Mouse (Mus musculus): ENCODE measurements around the gene Cacna1f. TPM values are rescaled to one million over a fixed set of nuclear protein-coding genes. Genes with fewer than 3 reads are reported as not detected.

Cacna1f gene
- polyA plus RNA-seq, 1 experiment from 2014 or later: 0.13 TPM

DNA sequence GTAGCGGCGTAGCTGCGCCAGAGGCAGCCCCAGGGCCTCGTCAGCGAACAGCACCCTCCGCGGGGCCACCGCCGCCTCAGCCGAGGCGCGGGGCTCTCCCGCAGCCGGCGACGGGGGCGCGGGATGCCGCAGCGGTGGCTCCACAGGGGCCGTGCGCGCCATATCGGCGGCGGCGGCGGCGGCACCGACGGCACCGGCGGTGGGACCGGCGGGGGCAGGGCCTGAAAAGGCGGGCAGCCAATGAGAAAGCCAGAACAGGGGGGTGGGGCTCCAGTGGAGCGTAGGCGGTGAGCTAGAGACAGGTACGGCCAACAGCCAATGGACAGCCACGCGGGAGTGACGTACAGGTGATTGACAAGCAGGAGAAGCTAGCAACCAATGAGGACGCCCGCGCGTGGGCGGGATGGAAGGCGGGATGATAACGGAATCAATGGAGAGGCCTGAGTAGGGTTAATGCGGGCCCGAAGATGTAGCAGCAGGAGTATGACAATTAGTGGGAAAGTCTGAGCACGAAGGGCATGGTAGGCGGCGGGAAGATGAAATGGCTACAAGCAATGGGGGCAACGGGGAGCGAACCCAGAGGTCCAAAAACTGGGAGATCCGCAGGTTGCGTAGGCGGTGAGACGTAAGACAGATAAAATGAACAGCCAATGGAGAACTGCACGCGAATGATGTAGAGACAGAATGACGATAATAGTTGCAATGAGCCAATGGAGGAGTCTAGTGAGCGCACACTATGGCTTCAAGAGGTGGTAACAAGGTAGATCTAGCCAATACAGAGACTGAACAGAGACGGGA lies 32.6 kb upstream of the Cacna1f start, which contains the start of gene Ppp1r3f:
Ppp1r3f (minus strand) TSS at position 197 of the 798 bp plus-strand sequence.
- peaks cover 9% of the 10 kb centered on the region for H3K4me1 ChIP-seq (ENCODE audit: control insufficient read depth, insufficient read depth, low read length)
- peak within 1 kb of the TSS; percentile 45 for H3K4me3 ChIP-seq (ENCODE audit: low read depth, low read length)
- no peaks in the 10 kb centered on the region for H3K9me3 ChIP-seq (ENCODE audit: control insufficient read depth, low read depth, low read length)
- H3K4me2 ChIP-seq (replicated peaks; ENCODE audit: low read depth, low read length): peak within 1 kb of the TSS; percentile 51
- WGBS: 18% methylated on average over 49 of the region's 65 CpGs
- peak within 1 kb of the TSS; percentile 71; the same call in 1 of the 2 replicates for H3K27ac ChIP-seq (ENCODE audit: low read length)
- no peaks in the 10 kb centered on the region for H3K27me3 ChIP-seq (ENCODE audit: control insufficient read depth, insufficient read depth, low read length)
- no peaks in the 10 kb centered on the region for H3K36me3 ChIP-seq (ENCODE audit: control insufficient read depth, insufficient read depth, low read length)
- H3K9ac ChIP-seq (replicated peaks; ENCODE audit: low read depth, low read length): peak within 1 kb of the TSS; percentile 46
- ATAC-seq (ENCODE audit: insufficient number of reproducible peaks, insufficient read depth, low FRiP score, low read depth): peak; percentile 98

DNA sequence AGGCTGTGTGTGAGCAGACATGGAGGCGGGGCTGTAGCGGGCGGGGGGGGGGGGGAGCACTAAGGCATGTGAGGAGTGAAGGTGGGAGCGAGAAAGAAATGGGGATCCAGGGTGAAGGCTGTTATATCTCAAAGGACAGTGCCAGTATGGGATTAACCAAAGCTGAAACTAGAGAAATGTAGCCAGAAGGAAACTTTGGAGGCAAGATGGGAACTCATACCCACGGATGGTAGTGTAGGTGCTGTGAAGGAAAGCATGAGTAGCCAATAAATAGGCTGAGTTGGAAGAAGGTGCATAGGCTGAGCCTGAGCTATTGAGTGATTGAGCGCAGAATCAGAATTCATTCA lies 32.0 kb upstream of the Cacna1f start:
- no peak overlapping the region; the same call in 1 of the 2 replicates for H3K9ac ChIP-seq (replicated peaks; ENCODE audit: low read depth, low read length)

DNA sequence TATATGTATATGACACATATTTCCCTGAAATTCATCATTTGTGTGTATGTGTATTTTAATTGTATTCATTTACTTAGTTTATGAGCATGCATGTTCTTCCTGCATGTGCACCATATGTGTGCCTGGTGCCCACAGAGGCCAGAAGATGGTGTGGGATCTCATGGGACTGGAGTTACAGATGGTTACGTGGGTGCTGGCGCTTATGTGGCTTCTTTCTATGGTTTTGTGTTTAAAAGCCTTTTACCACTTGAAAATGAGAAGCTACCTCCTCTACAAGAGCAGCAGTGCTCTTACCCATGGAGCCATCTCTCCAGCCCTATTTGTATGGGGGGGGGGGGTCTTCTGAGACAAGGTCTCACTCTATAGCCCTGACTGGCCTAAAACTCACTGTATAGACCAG lies 25.7 kb upstream of the Cacna1f start:
- no peak overlapping the region for H3K4me3 ChIP-seq (ENCODE audit: low read depth, low read length)
- H3K9ac ChIP-seq (replicated peaks; ENCODE audit: low read depth, low read length): no peak overlapping the region
- H3K27me3 ChIP-seq (ENCODE audit: control insufficient read depth, insufficient read depth, low read length): no peaks in the 10 kb centered on the region
- no peaks in the 10 kb centered on the region for H3K4me1 ChIP-seq (ENCODE audit: control insufficient read depth, insufficient read depth, low read length)
- H3K27ac ChIP-seq (ENCODE audit: low read length): no peak overlapping the region
- whole genome bisulfite sequencing: 87% methylated on average over 2 of the region's 2 CpGs
- no peak overlapping the region for H3K4me2 ChIP-seq (replicated peaks; ENCODE audit: low read depth, low read length)
- H3K9me3 ChIP-seq (ENCODE audit: control insufficient read depth, low read depth, low read length): no peaks in the 10 kb centered on the region
- H3K36me3 ChIP-seq (ENCODE audit: control insufficient read depth, insufficient read depth, low read length): no peaks in the 10 kb centered on the region
- ATAC-seq (ENCODE audit: insufficient number of reproducible peaks, insufficient read depth, low FRiP score, low read depth): no peak

More for the DNA sequence above, 32.0 kb upstream of the Cacna1f start:
- WGBS: 23% methylated on average over 5 of the region's 6 CpGs
- peak overlapping the region; percentile 40 for H3K4me2 ChIP-seq (replicated peaks; ENCODE audit: low read depth, low read length)
- no peak for ATAC-seq (ENCODE audit: insufficient number of reproducible peaks, insufficient read depth, low FRiP score, low read depth)
- H3K9me3 ChIP-seq (ENCODE audit: control insufficient read depth, low read depth, low read length): no peaks in the 10 kb centered on the region
- no peaks in the 10 kb centered on the region for H3K36me3 ChIP-seq (ENCODE audit: control insufficient read depth, insufficient read depth, low read length)
- H3K27me3 ChIP-seq (ENCODE audit: control insufficient read depth, insufficient read depth, low read length): no peaks in the 10 kb centered on the region
- H3K27ac ChIP-seq (ENCODE audit: low read length): no peak overlapping the region
- H3K4me3 ChIP-seq (ENCODE audit: low read depth, low read length): peak overlapping the region; percentile 45
- H3K4me1 ChIP-seq (ENCODE audit: control insufficient read depth, insufficient read depth, low read length): peaks cover 9% of the 10 kb centered on the region

DNA sequence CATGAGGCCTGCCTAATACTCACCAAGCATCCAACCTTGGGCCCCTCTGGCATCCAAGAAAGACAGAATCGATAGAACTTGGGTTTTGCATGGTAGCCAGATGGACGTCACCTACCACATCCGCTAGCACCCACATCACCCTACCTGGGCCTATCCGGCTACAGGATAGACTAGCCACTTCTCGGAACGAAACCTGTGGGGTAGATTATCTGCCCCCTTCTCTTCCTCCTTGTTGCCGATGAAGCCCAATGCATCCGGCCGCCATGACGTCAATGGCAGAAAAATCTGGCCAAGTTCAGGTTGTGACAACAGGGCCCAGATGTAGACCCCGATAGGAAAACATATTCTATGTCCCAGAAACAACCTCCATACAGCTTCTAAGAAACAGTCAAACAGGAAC lies 23.0 kb upstream of the Cacna1f start:
- no peak for ATAC-seq (ENCODE audit: insufficient number of reproducible peaks, insufficient read depth, low FRiP score, low read depth)
- no peak overlapping the region for H3K9ac ChIP-seq (replicated peaks; ENCODE audit: low read depth, low read length)
- H3K27me3 ChIP-seq (ENCODE audit: control insufficient read depth, insufficient read depth, low read length): no peaks in the 10 kb centered on the region
- H3K4me1 ChIP-seq (ENCODE audit: control insufficient read depth, insufficient read depth, low read length): no peaks in the 10 kb centered on the region
- no peak overlapping the region for H3K4me2 ChIP-seq (replicated peaks; ENCODE audit: low read depth, low read length)
- H3K36me3 ChIP-seq (ENCODE audit: control insufficient read depth, insufficient read depth, low read length): no peaks in the 10 kb centered on the region
- no peak overlapping the region for H3K4me3 ChIP-seq (ENCODE audit: low read depth, low read length)
- H3K27ac ChIP-seq (ENCODE audit: low read length): no peak overlapping the region
- 95% methylated on average over 11 of the region's 11 CpGs for WGBS
- no peaks in the 10 kb centered on the region for H3K9me3 ChIP-seq (ENCODE audit: control insufficient read depth, low read depth, low read length)

DNA sequence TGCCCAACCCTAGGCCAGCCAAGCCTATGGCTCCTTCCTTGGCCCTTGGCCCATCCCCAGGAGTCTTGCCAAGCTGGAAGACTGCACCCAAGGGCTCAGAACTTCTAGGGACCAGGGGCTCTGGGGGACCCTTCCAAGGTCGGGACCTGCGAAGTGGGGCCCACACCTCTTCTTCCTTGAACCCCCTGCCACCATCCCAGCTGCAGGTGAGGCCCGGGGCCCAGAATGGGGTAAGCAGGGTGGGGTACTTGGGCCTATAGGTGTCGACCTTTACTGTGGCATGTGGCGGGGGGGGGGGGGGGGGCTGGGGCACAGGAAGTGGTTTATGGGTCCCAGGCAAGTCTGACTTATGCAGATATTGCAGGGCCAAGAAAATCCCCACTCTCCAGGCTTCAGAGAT lies 20.5 kb upstream of the Cacna1f start:
- H3K4me1 ChIP-seq (ENCODE audit: control insufficient read depth, insufficient read depth, low read length): no peaks in the 10 kb centered on the region
- 87% methylated on average over 4 of the region's 5 CpGs for WGBS
- H3K27ac ChIP-seq (ENCODE audit: low read length): no peak overlapping the region
- H3K27me3 ChIP-seq (ENCODE audit: control insufficient read depth, insufficient read depth, low read length): no peaks in the 10 kb centered on the region
- no peak overlapping the region for H3K4me2 ChIP-seq (replicated peaks; ENCODE audit: low read depth, low read length)
- H3K36me3 ChIP-seq (ENCODE audit: control insufficient read depth, insufficient read depth, low read length): no peaks in the 10 kb centered on the region
- H3K9ac ChIP-seq (replicated peaks; ENCODE audit: low read depth, low read length): no peak overlapping the region
- H3K9me3 ChIP-seq (ENCODE audit: control insufficient read depth, low read depth, low read length): no peaks in the 10 kb centered on the region
- H3K4me3 ChIP-seq (ENCODE audit: low read depth, low read length): no peak overlapping the region
- ATAC-seq (ENCODE audit: insufficient number of reproducible peaks, insufficient read depth, low FRiP score, low read depth): no peak

DNA sequence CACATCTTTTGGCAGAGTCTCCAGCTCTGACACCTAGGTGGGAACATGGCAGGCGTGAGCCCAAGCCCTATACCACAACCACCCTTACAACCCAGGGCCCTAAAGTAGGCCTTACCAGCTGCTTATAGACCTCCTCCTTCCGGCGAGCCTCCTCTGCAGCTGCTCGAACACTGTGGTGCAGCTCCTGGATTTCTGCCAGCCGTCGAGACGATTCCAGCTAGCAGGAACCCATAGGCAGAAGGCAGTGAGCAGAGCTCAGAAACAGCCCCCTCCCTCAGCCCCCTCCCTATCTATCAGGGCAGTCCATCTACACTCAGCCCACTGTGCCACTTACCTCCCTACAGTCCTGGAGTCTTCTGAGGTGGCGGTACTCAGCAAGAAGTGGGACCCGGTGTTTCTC lies 11.5 kb upstream of the Cacna1f start:
- Histone ChIP-seq H3K4me1 (ENCODE audit: control insufficient read depth, insufficient read depth, low read length) (no peaks in the 10 kb centered on the region), H3K36me3 (ENCODE audit: control insufficient read depth, insufficient read depth, low read length) (peaks cover 3% of the 10 kb centered on the region; the same call in 1 of the 2 replicates), H3K9me3 (ENCODE audit: control insufficient read depth, low read depth, low read length) (no peaks in the 10 kb centered on the region), H3K4me2 (replicated peaks; ENCODE audit: low read depth, low read length) (no peak overlapping the region), H3K4me3 (ENCODE audit: low read depth, low read length) (no peak overlapping the region), H3K27ac (ENCODE audit: low read length) (no peak overlapping the region), H3K9ac (replicated peaks; ENCODE audit: low read depth, low read length) (no peak overlapping the region), H3K27me3 (ENCODE audit: control insufficient read depth, insufficient read depth, low read length) (no peaks in the 10 kb centered on the region)
- ATAC-seq (ENCODE audit: insufficient number of reproducible peaks, insufficient read depth, low FRiP score, low read depth): no peak
- WGBS: 85% methylated on average over 9 of the region's 9 CpGs

DNA sequence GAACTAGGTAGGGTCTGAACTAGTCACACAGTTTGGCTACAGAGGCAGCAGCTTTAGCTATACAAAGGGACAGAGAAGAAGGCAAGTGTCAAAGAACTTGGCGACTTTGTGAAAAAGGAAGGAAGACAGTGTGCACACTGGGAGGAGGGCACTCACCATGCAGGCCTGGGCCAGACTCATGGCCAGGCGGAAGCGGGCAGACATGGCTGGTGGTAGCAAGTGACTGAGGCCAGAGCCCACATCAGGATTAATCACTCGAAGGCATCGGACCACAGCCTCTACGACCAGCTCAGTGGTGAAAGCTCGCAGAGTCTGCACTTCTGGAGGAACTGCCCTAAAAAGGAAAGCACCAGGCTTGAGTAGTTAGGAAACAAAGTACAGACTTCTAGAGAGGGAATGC lies 2.9 kb upstream of the Cacna1f start:
- no peak overlapping the region for H3K4me3 ChIP-seq (ENCODE audit: low read depth, low read length)
- H3K27ac ChIP-seq (ENCODE audit: low read length): no peak overlapping the region
- no peaks in the 10 kb centered on the region for H3K9me3 ChIP-seq (ENCODE audit: control insufficient read depth, low read depth, low read length)
- 84% methylated on average over 7 of the region's 7 CpGs for WGBS
- peaks cover 1% of the 10 kb centered on the region; the same call in 1 of the 2 replicates for H3K36me3 ChIP-seq (ENCODE audit: control insufficient read depth, insufficient read depth, low read length)
- H3K4me1 ChIP-seq (ENCODE audit: control insufficient read depth, insufficient read depth, low read length): no peaks in the 10 kb centered on the region
- no peaks in the 10 kb centered on the region for H3K27me3 ChIP-seq (ENCODE audit: control insufficient read depth, insufficient read depth, low read length)
- H3K4me2 ChIP-seq (replicated peaks; ENCODE audit: low read depth, low read length): peak overlapping the region; percentile 47
- no peak for ATAC-seq (ENCODE audit: insufficient number of reproducible peaks, insufficient read depth, low FRiP score, low read depth)
- no peak overlapping the region for H3K9ac ChIP-seq (replicated peaks; ENCODE audit: low read depth, low read length)

DNA sequence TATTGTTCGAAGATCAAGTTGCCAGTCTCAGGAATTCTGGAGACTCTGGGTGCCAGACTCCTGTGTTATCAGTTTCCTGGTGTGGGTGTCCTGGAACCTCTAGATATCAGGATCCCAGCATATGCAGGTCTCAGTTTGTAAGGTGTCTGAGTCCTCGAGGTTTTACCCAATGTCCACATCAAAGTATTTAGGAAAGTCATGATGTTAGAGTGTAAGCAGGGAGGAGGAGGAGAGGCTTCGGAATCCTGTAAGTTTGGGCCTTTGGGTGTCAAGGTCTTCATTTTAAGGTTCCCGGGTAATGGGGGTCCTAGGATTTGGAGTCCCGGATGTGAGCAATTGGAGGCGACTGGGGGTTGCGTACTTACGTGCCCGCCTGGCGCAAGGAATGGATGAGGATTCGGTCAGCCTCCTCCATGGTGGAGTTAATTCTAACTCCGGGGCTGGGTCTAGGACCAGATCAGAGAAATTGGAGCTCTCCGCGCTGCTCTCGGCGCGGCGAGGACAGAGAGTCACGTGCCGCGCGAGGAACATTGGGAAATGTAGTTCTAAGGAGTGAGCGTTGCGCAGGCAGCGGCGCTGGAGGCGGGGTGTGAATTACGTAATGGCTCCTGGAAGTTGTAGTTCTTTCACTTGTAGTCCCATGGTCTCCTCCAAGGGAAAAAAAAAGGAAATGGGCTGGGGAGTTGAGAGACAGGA lies 1.9 kb upstream of the Cacna1f start, which contains the start of gene Ccdc22:
Ccdc22 (minus strand) TSS at position 639 of the 696 bp plus-strand sequence.
- WGBS: 21% methylated on average over 28 of the region's 28 CpGs
- no peak within 1 kb of the TSS for H3K27ac ChIP-seq (ENCODE audit: low read length)

More for the DNA sequence above, 1.9 kb upstream of the Cacna1f start, which contains the start of gene Ccdc22:
- Histone ChIP-seq H3K4me3 (ENCODE audit: low read depth, low read length) (peak within 1 kb of the TSS; percentile 38), H3K4me2 (replicated peaks; ENCODE audit: low read depth, low read length) (peak within 1 kb of the TSS; percentile 47), H3K36me3 (ENCODE audit: control insufficient read depth, insufficient read depth, low read length) (no peaks in the 10 kb centered on the region), H3K9ac (replicated peaks; ENCODE audit: low read depth, low read length) (0 out of 2 replicates have a peak within 1 kb of the TSS, but pooled peaks have one; percentile 21), H3K27me3 (ENCODE audit: control insufficient read depth, insufficient read depth, low read length) (no peaks in the 10 kb centered on the region), H3K9me3 (ENCODE audit: control insufficient read depth, low read depth, low read length) (no peaks in the 10 kb centered on the region), H3K4me1 (ENCODE audit: control insufficient read depth, insufficient read depth, low read length) (no peaks in the 10 kb centered on the region)
- ATAC-seq (ENCODE audit: insufficient number of reproducible peaks, insufficient read depth, low FRiP score, low read depth): peak; percentile 91
